Comparison of ENCODE assay signal across 27 mouse cellular contexts in genomic region chr2:104442341-104442740, GRCm38 (mm10). TPM values are rescaled to one million over a fixed set of nuclear protein-coding genes. Genes with fewer than 3 reads are reported as not detected.
"Had no signal": no experiment of that assay in that cellular context is flagged by ENCODE, and none has a peak within 500 bp of the region (broad histone marks: within the 10 kb centered on the region; RNA-seq: fewer than 3 reads in every experiment).

No protein-coding gene starts in this region.

- H3K4me3 ChIP-seq: heart, embryonic 13.5 days; heart, embryonic 15.5 days; hindbrain, embryonic 13.5 days; hindbrain, embryonic 15.5 days; kidney, embryonic 15.5 days; limb, embryonic 13.5 days; limb, embryonic 15.5 days; liver, embryonic 12.5 days had no signal

- DNase-seq: gastrocnemius, postnatal 10 days; gastrocnemius, postnatal 25 days; heart, adult 18-20 months; heart, postnatal 14 days; heart, postnatal 36 days; kidney, adult 11 months; kidney, adult 2 months; kidney, adult 9 months; kidney, postnatal 14 days; kidney, postnatal 36 days; layer of hippocampus, adult 9-11 months; layer of hippocampus, postnatal 36 days; left cerebral cortex, postnatal 4 days had no signal

- H3K27ac ChIP-seq: heart, embryonic 13.5 days; hindbrain, embryonic 13.5 days; hindbrain, embryonic 15.5 days; hindbrain, postnatal 0 days; kidney, embryonic 15.5 days; kidney, postnatal 0 days; limb, embryonic 13.5 days; limb, embryonic 15.5 days; liver, embryonic 12.5 days; liver, embryonic 14.5 days had no signal

- H3K9me3 ChIP-seq: heart, embryonic 13.5 days; heart, embryonic 15.5 days; hindbrain, embryonic 13.5 days; hindbrain, embryonic 15.5 days; kidney, embryonic 15.5 days; limb, embryonic 13.5 days; limb, embryonic 15.5 days; liver, embryonic 12.5 days had no signal

- H3K4me1 ChIP-seq: hindbrain, embryonic 13.5 days; hindbrain, embryonic 15.5 days; kidney, embryonic 15.5 days; limb, embryonic 13.5 days; limb, embryonic 15.5 days; liver, embryonic 12.5 days had no signal

- H3K9ac ChIP-seq: heart, embryonic 13.5 days; heart, embryonic 15.5 days; hindbrain, embryonic 13.5 days; hindbrain, embryonic 15.5 days; kidney, embryonic 15.5 days; limb, embryonic 13.5 days; limb, embryonic 15.5 days; liver, embryonic 12.5 days; liver, embryonic 14.5 days had no signal

RNA-seq across cellular contexts. Expression of gene D430041D05Rik, which starts 31.5 kb away (rescaled TPM):
- total RNA-seq: granulocyte monocyte progenitor cell, adult 5-6 weeks; hematopoietic stem cell, adult 5-6 weeks; liver, adult 2 months had no signal
